Mouse (Mus musculus) testis, adult 2 months (tissue): ENCODE results near the gene Rhod. TPM values are rescaled to one million over a fixed set of nuclear protein-coding genes. Genes with fewer than 3 reads are reported as not detected.

Experiments used
- H3K27ac ChIP-seq: fragments of 200-500 bp; 2 replicates; pipeline ENCODE4 v1.5.1; 2012; ENCODE audit warnings: low read depth, low read length; ENCODE audit not compliant: control insufficient read depth, insufficient read depth
- H3K27me3 ChIP-seq: fragments of 200-500 bp; 2 replicates; pipeline ENCODE4 v1.6.1; 2012; ENCODE audit warnings: mild to moderate bottlenecking, low read length, moderate library complexity; ENCODE audit not compliant: control insufficient read depth, insufficient read depth
- H3K36me3 ChIP-seq: fragments of 200-500 bp; 2 replicates; pipeline ENCODE4 v1.6.1; 2012; ENCODE audit warnings: mild to moderate bottlenecking, low read length; ENCODE audit not compliant: control insufficient read depth, insufficient read depth
- H3K4me1 ChIP-seq: fragments of 200-500 bp; 2 replicates; pipeline ENCODE4 v1.6.1; 2012; ENCODE audit warnings: low read length; ENCODE audit not compliant: control insufficient read depth, insufficient read depth
- H3K4me3 ChIP-seq: fragments of 200-500 bp; 2 replicates; pipeline ENCODE4 v1.5.1; 2012; ENCODE audit warnings: low read depth, mild to moderate bottlenecking, low read length, moderate library complexity, mixed read lengths; ENCODE audit not compliant: control insufficient read depth
- CTCF ChIP-seq: fragments of 200-500 bp; IDR thresholded peaks from 2 replicates; pipeline ENCODE4 v1.5.1; 2012; ENCODE audit warnings: low read depth, mild to moderate bottlenecking, inconsistent platforms, low read length, moderate library complexity; ENCODE audit not compliant: control insufficient read depth, insufficient read depth, insufficient replicate concordance
- POLR2A ChIP-seq: fragments of 200-500 bp; IDR thresholded peaks from 2 replicates; pipeline ENCODE4 v1.6.1; 2012; ENCODE audit warnings: low read depth, mild to moderate bottlenecking, inconsistent platforms, low read length, moderate library complexity; ENCODE audit not compliant: control insufficient read depth
- polyA plus RNA-seq: library from polyadenylated mRNA; depleted of rRNA; stranded (reverse); fragments of >200 nt; gene quantifications from 2 replicates; pipeline ENCODE4 v1.2.3, GENCODE M21; 2012

Rhod gene
- polyA plus RNA-seq, 1 experiment = 9.3 TPM

DNA sequence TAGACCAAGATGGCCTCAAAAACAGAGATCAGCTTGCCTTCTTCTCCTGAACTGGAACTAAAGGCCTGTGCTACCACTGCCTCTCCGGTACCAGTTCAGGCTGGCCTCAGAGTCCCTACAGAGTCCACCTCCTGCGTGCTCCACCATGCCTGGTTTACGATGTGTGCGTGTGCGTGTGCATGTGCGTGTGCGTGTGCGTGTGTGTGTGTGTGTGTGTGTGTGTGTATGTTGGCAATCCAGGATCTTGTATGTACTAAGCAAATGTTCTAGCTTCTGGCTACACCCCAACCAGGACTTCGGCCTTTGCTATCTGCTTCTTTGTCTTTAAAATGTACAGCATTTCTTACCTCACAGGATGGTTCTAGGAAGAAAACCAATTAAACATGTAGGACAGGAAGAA is 10.0 kb upstream of the Rhod start:
- no peak for TF ChIP-seq CTCF
- TF ChIP-seq POLR2A = no peak
- Histone ChIP-seq H3K36me3 (no peaks in the 10 kb centered on the region), H3K27ac (no peak overlapping the region), H3K4me1 (no peaks in the 10 kb centered on the region), H3K4me3 (no peak overlapping the region), H3K27me3 (no peaks in the 10 kb centered on the region)

DNA sequence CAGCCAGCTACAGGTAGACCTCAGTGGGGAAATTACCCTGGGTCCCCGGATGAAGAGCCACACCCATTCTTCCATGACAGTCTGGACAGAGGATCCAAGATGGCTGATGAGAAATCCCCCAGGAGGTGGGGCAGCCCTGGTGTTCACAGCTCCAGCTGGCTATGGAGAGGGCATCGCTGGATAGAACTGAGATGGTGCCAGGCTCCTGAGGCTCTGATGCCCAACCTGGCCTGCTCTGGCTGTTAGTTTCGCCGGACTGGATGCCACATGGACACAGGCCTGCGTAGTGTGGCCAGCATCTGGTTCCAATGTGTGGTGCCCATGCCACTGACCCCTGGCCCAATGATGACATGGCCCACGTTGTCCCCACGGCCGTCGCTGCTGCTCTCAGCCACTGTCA is 8.2 kb upstream of the Rhod start:
- Histone ChIP-seq H3K27ac (no peak overlapping the region), H3K27me3 (no peaks in the 10 kb centered on the region), H3K4me3 (no peak overlapping the region), H3K36me3 (no peaks in the 10 kb centered on the region), H3K4me1 (no peaks in the 10 kb centered on the region)
- TF ChIP-seq CTCF (no peak), POLR2A (no peak)

DNA sequence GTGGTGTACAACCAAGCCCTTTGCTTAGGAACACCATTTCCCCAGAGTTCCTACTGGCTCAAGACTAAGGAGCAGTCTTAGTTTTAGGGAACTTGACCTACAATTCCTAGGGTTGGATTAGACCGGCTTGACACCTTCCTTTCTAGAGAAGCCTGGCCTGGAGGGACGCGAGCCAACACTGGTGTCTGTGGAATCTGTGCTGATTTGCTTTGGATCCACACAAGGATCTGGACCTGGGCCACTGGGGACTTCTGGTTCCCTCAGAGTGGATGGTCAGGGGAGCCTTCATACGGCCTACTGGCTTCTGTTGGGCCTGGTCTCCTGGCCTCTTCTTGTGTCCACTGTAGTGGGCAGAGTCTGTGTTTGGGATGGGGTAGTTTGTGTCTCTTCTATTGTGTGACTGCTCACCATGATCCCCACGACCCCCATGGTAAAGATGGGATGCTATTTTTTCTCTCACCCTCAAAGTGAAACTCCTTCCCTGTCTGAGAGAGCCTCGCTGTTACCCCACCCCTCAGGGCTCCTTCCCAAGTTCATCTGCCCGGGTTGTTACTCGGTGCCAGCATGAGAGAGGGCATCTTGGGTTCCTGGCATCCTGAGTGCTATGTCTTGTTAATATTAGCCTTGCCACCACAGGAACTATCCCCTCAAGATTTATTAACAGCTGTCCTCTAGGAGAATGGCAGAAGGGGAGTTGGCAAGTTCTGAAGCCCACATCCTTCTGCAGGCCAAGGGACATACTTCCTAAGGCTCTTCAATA is 7.6 kb upstream of the Rhod start:
- H3K4me3 ChIP-seq = no peak overlapping the region
- no peaks in the 10 kb centered on the region for H3K27me3 ChIP-seq
- no peak overlapping the region for H3K27ac ChIP-seq
- TF ChIP-seq POLR2A = no peak
- TF ChIP-seq CTCF = no peak
- H3K36me3 ChIP-seq = no peaks in the 10 kb centered on the region
- peaks cover 3% of the 10 kb centered on the region; the same call in 1 of the 2 replicates for H3K4me1 ChIP-seq

DNA sequence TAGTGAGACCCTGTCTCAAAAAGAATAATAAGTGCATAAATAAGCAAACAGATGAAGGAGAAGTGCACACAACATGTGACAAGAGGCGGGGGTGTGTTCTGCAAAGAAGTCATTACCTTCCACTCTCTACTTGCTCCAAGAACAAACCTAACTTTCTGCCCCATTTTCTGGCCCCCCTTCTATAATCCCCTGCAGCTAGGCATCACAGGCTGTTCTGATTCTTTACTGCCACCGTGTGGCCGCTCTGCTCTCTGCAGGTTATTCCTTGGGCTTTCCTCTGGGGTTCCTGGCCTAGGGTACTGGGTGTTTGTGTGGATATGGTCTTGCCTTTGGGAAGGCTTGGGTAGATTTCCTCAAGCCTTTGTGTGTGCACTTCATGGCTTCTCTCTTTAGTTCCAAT is 3.2 kb upstream of the Rhod start:
- no peak for TF ChIP-seq POLR2A
- peak; percentile 51; the same call in 1 of the 2 replicates for TF ChIP-seq CTCF
- peaks cover 17% of the 10 kb centered on the region for H3K4me1 ChIP-seq
- no peak overlapping the region; the same call in 1 of the 2 replicates for H3K27ac ChIP-seq
- H3K4me3 ChIP-seq = no peak overlapping the region; the same call in 1 of the 2 replicates
- H3K27me3 ChIP-seq = no peaks in the 10 kb centered on the region; the same call in 1 of the 2 replicates
- H3K36me3 ChIP-seq = no peaks in the 10 kb centered on the region

DNA sequence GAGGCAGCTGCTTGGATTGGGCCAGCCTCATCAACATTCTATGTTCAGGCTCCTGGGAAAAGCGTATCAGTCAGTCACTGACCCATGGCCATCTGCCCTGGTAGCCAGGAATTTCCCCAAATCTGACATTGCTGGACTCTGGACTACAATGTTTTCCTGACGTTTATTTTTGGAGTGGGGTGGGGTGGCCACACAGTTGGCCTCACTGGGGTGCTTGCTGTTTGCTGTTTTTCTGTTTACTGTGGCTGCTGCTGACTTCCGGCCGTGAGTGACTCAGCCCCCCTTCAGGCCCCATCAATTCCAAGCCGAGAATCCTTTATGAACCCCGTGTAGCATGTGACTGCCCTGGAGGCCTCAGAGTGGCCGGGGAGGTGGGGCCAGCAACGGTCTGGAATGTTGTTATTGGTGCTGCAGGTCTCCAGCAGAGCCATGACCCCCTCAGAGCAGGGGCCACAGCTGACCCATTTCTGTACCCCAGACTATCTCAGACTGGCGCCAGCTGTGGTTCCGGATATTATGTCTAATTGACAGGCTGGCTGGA is 2.5 kb upstream of the Rhod start:
- TF ChIP-seq CTCF (no peak), POLR2A (no peak)
- Histone ChIP-seq H3K4me1 (peaks cover 17% of the 10 kb centered on the region), H3K36me3 (no peaks in the 10 kb centered on the region), H3K4me3 (peak overlapping the region; percentile 32), H3K27ac (peak overlapping the region; percentile 37), H3K27me3 (no peaks in the 10 kb centered on the region; the same call in 1 of the 2 replicates)

DNA sequence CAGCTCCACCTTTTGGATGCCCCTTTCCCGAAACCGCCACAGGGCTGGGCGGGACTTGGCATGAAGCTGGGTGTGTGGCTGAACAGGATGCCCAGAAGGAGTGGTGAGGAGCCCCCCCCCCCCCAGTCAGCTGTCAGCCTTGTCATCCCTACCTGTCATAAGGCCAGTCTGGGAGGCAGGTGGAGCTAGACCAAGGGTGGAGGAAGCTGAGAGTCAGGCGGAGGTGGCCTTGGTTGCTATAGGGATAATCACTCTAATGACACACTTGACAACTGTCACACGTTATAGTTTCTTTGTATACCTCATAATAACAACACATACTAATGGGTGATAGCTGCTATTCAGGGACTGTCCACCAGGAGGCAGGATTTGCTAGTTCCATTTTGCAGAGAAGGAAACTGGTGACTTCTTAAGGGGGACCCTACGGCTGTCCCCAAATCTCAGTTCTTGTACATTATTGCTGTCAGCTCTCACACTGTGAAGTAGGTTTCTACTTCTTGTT is 1.9 kb upstream of the Rhod start:
- H3K4me1 ChIP-seq = peaks cover 17% of the 10 kb centered on the region
- H3K27me3 ChIP-seq = no peaks in the 10 kb centered on the region; the same call in 1 of the 2 replicates
- H3K4me3 ChIP-seq = peak overlapping the region; percentile 85
- TF ChIP-seq POLR2A (peak; percentile 17; the same call in 1 of the 2 replicates), CTCF (peak; percentile 5; the same call in 1 of the 2 replicates)
- H3K36me3 ChIP-seq = no peaks in the 10 kb centered on the region
- no peak overlapping the region for H3K27ac ChIP-seq

DNA sequence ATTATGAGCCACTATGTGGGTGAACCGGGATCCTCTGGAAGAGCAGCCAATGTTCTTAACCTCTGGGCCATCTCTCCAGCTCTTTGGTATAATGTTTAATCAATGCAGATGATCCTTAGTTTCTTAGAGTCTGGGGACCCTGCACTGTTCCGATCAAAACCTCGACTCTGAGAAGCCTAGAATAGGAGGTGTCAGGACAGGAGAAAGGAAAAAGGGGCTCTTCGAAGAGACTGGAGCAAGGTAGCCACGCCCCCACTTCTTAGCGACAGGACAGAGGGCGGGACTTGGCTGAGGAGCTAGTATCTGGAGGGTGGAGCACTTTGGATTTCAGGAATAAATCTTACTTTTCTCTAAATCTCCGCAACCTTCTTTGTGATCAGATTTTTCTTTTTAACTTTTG is 990 bp upstream of the Rhod start:
- no peak overlapping the region for H3K27ac ChIP-seq
- H3K4me1 ChIP-seq = peaks cover 17% of the 10 kb centered on the region

More for the DNA sequence above, 990 bp upstream of the Rhod start:
- TF ChIP-seq POLR2A = no peak
- TF ChIP-seq CTCF = no peak
- Histone ChIP-seq H3K4me3 (peak overlapping the region; percentile 85), H3K27me3 (no peaks in the 10 kb centered on the region; the same call in 1 of the 2 replicates), H3K36me3 (no peaks in the 10 kb centered on the region)
